Mouse (Mus musculus) cerebellum, adult 18-20 months (tissue): ENCODE results near the gene Aldh1a1.
"Not testable (repeated sequence)": the region's sequence is repeated elsewhere in the genome, so short reads cannot be mapped to it uniquely, and the experiment has no call there.

Experiments
- DNase-seq, 2 experiments: peaks; one replicate each; pipeline ENCODE4 v3.0.0; 2021

Gene Aldh1a1

GRCm38 (mm10) chr19:20557211-20557610, 64.7 kb downstream of the Aldh1a1 start:
- DNase-seq, result no peak

DNA sequence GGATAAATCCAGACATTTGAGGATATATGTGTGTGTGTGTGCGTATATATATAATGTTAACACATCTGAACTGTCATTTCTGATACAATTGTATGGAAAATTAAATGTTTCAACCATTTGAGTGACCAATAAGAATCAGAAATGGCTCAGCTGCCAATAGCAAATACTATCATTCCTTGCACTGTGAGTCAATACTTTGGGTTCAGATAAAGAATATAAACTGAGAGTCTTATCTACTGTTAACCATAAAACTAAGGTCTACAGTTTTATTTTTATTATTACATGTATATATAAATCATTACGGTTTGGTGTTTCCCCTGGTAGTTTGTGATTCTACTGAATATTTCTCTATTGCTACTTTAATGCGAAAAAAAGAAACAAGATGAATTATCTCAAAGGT, 65.6 kb downstream of the Aldh1a1 start:
- no peak for DNase-seq

- DNase-seq, result no peak
Observed at GRCm38 (mm10) chr19:20558544-20558943, 66.0 kb downstream of the Aldh1a1 start.

DNA sequence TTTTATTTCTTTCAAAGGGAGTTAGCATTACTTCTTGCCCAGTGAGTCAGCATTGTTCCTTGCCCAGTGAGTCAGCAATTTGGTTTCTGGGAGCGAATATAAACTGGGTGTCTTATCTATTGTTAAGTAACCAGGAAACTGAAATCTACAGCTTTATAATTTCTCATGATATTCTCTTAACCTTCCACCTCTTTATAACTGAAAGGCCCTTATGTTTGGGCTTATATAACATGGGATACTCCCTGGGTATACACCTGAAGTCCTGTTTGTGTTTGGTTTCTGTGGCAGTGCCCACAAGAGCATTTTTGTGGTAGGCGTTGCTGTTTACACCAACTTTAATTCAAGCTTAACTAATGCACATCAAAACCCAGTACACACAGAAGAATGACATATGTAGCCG, 66.4 kb downstream of the Aldh1a1 start:
- DNase-seq, result no peak

- DNase-seq, result no peak
Observed at GRCm38 (mm10) chr19:20559952-20560351, 67.4 kb downstream of the Aldh1a1 start.

DNA sequence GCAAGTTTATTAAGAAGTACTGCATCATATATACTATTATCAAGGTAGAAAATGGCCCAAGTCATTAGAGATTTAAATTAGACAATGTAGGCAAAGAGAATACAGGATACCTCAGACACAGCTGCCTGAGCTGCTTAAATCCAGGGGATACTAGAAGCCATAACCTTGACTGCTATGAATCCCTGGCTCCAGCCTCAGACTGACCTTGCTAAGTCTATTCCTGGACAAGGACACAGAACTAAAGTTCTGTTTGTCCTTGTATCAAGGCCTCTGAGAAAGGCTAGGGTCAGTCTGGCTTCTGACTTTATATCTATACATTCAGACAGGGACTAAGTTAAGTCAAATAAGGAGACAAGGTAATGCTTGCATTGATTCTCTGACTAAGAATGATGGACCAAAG, 69.9 kb downstream of the Aldh1a1 start:
- no peak for DNase-seq

GRCm38 (mm10) chr19:20566294-20566693, 73.8 kb downstream of the Aldh1a1 start:
- DNase-seq, result no peak

DNA sequence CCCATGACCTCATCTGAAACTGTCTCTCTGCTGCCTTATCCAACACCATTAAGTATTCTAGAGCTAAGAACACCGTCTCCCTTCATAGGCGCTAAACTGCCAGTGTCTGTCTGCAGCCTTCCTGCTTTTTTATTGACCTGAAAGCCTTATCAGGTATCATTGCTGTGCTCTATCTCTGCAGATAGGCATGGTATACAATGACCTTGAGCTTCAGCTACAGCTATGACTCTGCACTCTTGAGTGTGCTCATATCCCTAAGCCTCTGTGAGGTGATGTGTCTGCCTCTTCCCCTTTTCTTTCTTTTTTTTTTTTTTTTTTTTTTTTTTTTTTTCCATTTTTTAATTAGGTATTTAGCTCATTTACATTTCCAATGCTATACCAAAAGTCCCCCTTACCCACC, 74.5 kb downstream of the Aldh1a1 start:
- no peak for DNase-seq

GRCm38 (mm10) chr19:20576984-20577383, 84.5 kb downstream of the Aldh1a1 start:
- DNase-seq, result no peak

DNA sequence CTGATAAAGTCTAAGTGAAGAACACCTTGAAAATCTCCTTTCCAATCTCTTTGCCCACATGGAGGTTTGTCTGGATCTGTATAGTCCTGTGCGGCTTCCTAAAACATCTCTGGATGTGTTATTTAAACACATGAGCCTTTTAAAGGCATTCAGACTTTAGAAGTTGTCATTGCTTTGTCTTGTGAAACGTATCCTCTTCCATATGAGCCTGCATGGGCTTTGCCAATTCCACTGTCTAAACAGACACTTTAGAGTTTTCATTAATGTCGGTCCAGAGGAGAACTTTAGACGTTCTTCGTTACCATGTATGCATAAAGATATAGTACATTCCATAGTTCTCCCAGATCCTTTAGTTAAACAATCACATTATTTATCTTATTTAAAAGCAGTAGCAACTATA, 84.9 kb downstream of the Aldh1a1 start:
- DNase-seq, result no peak

- no peak for DNase-seq
Observed at GRCm38 (mm10) chr19:20599951-20600350, 107.4 kb downstream of the Aldh1a1 start.

GRCm38 (mm10) chr19:20601739-20602138, 109.2 kb downstream of the Aldh1a1 start:
- no peak for DNase-seq

DNA sequence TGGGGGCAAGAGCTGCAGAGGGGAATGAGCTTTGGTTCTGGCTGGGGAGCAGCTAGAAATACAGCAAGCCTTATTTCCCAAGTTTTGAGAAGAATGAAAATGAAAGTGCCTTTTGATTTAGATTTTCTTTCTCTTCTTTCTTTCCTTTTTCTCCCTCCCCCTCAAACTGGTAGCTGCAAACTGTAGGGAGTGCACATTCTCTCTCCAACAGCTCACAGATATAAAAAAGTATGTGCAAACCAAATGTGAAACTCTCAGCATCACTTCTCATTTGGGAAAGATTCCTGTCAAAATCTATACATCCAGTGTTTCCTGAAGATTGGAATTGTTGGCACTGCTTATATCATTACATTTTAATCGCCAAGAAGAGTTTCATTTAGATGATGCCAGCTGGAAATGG, 110.7 kb downstream of the Aldh1a1 start:
- DNase-seq, result no peak

DNA sequence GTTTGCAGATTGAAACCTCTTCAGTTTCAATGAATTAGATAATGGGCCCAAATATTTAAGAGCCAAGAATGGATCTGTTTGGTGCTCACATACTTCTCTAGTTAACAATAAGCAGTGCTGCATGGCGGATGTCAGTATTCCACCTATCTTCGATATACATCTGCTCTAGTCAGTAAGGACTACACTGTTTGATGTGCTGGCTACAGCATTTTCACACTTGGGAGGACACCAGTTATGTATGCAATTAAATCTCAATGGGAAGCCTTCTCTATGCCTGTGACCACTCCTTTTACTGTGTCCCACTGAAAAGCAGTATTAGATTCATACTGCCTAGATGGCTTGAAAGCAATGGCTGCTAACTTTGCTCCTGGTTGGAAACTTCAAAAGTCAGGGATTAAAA, 111.4 kb downstream of the Aldh1a1 start:
- no peak for DNase-seq

DNA sequence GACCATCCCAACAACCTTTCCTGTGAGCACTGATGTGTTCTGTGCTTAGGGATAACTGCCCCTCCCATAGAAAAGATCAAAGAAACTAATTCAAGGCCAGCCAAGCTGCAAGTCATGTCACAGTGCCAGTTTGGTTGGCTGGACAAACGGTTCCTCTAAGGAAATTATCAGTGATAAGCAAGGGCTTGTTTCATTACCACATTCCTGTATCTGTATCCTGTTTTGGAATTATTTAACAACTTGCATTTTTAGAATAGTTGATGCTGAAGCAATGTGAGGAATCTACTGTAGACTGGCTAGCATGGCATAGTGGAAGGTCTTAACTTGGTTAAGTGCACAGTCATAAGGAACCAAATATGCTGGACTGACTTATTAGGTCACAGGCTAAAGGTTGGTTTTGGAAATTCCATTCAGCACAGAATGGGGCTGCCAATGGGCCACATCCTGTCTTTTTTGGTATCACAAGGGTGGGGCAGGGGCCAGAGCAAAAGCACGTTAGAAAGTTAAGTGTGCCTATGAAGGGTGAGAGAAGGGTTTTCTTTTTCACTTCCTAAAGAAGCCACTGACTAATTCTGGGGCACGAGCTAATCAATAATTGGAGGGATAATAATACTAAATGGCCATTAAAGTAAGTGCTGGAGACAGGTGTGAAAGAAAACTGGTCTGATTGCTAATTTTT, 121.9 kb downstream of the Aldh1a1 start:
- DNase-seq, result no peak

- DNase-seq, result no peak
Observed at GRCm38 (mm10) chr19:20622434-20622833, 129.9 kb downstream of the Aldh1a1 start.

DNA sequence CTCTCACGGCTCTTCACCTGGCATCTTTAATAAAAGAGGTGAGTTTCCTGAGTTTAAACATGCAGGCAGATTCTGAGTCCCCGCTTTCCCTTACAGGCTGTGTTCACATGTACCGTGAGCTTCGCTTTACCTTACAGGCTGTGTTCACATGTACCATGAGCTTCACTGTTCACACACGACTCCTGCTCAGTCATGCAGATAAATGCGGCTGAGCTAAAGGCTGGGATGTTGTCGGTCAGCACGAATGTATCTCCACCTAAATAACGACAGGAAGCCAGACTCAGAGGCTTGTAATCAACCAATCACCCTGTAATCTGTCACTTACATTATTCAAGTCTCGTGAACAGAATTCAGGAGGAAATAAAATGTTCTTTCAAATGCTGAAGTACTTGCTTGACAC, 130.9 kb downstream of the Aldh1a1 start:
- DNase-seq, result no peak

DNA sequence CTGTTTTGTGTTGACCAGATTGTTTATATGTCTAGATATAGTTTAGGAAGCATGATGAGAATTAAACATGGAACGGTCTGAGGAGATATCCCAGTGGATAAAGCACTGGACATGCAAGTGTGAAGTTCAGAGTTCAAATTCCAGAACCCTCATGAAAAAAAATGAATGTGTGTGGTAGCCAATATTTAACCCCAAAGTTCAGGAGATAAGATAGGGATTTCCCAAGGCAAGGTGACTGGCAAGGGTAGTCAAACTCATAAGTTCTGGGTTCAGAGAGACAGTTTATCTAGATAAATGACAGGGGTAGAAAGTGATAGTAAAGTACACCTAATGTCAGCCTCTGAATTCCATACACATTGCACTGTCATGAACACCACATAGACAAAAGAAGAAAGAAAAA, 138.5 kb downstream of the Aldh1a1 start:
- DNase-seq, result no peak

GRCm38 (mm10) chr19:20633876-20634691, 141.6 kb downstream of the Aldh1a1 start:
- DNase-seq, result no peak

DNA sequence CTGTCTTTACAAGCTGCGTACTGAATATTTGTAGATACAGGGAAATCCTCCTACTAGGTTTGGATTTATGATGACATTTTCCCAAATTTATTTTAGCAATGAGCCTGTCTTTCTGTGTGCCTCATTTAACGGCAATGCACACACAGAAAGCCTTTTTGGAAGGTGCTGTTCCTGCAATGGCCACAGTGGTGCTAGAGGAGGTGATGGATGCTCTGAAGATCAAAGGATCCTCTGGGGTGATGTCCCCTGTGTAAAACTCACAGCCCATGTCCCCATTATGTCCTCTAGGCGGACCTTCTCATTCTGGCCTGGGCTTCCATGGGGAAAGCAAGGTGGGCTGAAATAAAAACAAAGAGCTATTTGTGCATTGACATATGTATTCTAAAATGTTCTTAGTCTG, 151.8 kb downstream of the Aldh1a1 start:
- DNase-seq, result no peak

DNA sequence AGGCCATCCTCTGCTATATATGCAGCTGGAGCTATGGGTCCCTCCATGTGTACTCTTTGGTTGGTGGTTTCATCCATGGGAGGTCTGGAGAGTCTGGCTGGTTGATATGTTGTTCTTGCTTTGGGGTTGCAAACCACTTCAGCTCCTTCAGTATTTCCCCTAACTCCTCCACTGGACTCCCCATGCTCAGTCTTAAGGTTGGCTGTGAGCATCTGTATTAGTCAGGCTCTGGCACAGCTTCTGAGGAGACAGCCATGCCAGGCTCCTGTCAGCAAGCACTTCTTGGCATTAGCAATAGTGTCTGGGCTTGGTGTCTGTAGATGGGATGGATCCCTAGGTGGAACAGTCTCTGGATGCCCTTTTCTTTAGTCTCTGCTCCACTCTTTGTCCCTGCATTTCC, 155.0 kb downstream of the Aldh1a1 start:
- not testable (repeated sequence) for DNase-seq

GRCm38 (mm10) chr19:20650008-20650407, 157.5 kb downstream of the Aldh1a1 start:
- DNase-seq, result no peak

GRCm38 (mm10) chr19:20653082-20653676, 160.7 kb downstream of the Aldh1a1 start:
- no peak for DNase-seq
